31 mouse cellular contexts compared by ENCODE assay signal in the genomic region with DNA sequence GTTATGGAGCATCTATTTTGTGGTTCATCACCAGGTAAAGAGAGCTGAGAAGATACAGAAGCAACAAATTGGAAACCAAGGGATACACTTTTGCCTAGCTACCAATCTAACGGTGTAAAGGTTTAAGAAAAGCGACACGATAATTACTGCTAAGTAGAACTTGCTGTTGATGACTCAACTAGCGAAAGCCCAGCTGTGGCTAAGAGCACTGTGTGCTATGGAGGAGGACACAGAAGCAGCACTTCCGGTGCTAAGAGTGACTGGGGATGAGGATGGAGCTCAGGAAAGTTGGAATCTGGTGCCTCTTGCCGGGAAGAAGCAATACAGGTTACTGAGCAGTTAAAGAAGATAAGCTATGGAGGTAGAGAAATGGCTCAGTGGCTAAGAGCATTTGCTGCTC.
"Had no signal": no experiment of that assay in that cellular context is flagged by ENCODE, and none has a peak within 500 bp of the region (broad histone marks: within the 10 kb centered on the region; RNA-seq: fewer than 3 reads in every experiment).

No protein-coding gene starts in this region.

- H3K9me3 ChIP-seq: limb, embryonic 10.5 days; limb, embryonic 12.5 days; limb, embryonic 13.5 days; limb, embryonic 15.5 days; liver, embryonic 12.5 days; liver, embryonic 13.5 days; liver, embryonic 15.5 days; lung, embryonic 15.5 days; megakaryocyte, embryonic 14.5 days; midbrain, embryonic 10.5 days; midbrain, embryonic 12.5 days; midbrain, embryonic 13.5 days; midbrain, embryonic 15.5 days had no signal

- H3K27ac ChIP-seq: limb, embryonic 10.5 days; limb, embryonic 12.5 days; limb, embryonic 13.5 days; limb, embryonic 15.5 days; liver, embryonic 12.5 days; liver, embryonic 13.5 days; liver, embryonic 14.5 days; liver, embryonic 15.5 days; lung, embryonic 15.5 days; macrophage; midbrain, embryonic 10.5 days; midbrain, embryonic 12.5 days; midbrain, embryonic 13.5 days; midbrain, embryonic 15.5 days had no signal

- H3K36me3 ChIP-seq: limb, embryonic 10.5 days; limb, embryonic 12.5 days; limb, embryonic 13.5 days; limb, embryonic 15.5 days; liver, embryonic 12.5 days; liver, embryonic 13.5 days; liver, embryonic 15.5 days; lung, embryonic 15.5 days; midbrain, embryonic 10.5 days; midbrain, embryonic 12.5 days; midbrain, embryonic 13.5 days; midbrain, embryonic 15.5 days had no signal

- H3K9ac ChIP-seq: limb, embryonic 12.5 days; limb, embryonic 13.5 days; limb, embryonic 15.5 days; liver, embryonic 12.5 days; liver, embryonic 13.5 days; liver, embryonic 14.5 days; liver, embryonic 15.5 days; liver, postnatal 0 days; lung, embryonic 14.5 days; lung, embryonic 15.5 days; midbrain, embryonic 12.5 days; midbrain, embryonic 13.5 days; midbrain, embryonic 15.5 days had no signal

- ATAC-seq: liver, embryonic 12.5 days; liver, postnatal 0 days; lung, postnatal 0 days; midbrain, embryonic 13.5 days; midbrain, embryonic 15.5 days; midbrain, embryonic 16.5 days had no signal

- H3K27me3 ChIP-seq: limb, embryonic 12.5 days; limb, embryonic 13.5 days; limb, embryonic 15.5 days; liver, embryonic 12.5 days; liver, embryonic 13.5 days; liver, embryonic 15.5 days; lung, embryonic 15.5 days; megakaryocyte, embryonic 14.5 days; midbrain, embryonic 12.5 days; midbrain, embryonic 13.5 days; midbrain, embryonic 15.5 days had no signal

- DNase-seq: left cerebral cortex, postnatal 4 days; liver; liver, embryonic 13.5 days; liver, postnatal 0 days; lung, adult 18-20 months; lung, adult 2 months; lung, embryonic 14.5 days; lung, postnatal 10 days; lung, postnatal 14 days; lung, postnatal 36 days; lung, postnatal 4 days; midbrain, embryonic 14.5 days had no signal

- H3K4me1 ChIP-seq: liver, embryonic 12.5 days; liver, embryonic 13.5 days; liver, embryonic 15.5 days; midbrain, embryonic 12.5 days; midbrain, embryonic 13.5 days; midbrain, embryonic 15.5 days had no signal

- H3K4me3 ChIP-seq: limb, embryonic 10.5 days; limb, embryonic 12.5 days; limb, embryonic 13.5 days; limb, embryonic 15.5 days; liver, embryonic 12.5 days; liver, embryonic 13.5 days; liver, embryonic 15.5 days; lung, embryonic 15.5 days; megakaryocyte, embryonic 14.5 days; midbrain, embryonic 10.5 days; midbrain, embryonic 12.5 days; midbrain, embryonic 13.5 days; midbrain, embryonic 15.5 days; myocyte had no signal

- H3K4me2 ChIP-seq: limb, embryonic 12.5 days; limb, embryonic 13.5 days; limb, embryonic 15.5 days; liver, embryonic 11.5 days; liver, embryonic 12.5 days; liver, embryonic 13.5 days; liver, embryonic 15.5 days; lung, embryonic 14.5 days; lung, embryonic 15.5 days; midbrain, embryonic 11.5 days; midbrain, embryonic 12.5 days; midbrain, embryonic 13.5 days; midbrain, embryonic 15.5 days had no signal
